Mouse (Mus musculus): ENCODE measurements around the gene Zfp966. TPM values are rescaled to one million over a fixed set of nuclear protein-coding genes. Genes with fewer than 3 reads are reported as not detected.
"Not testable (repeated sequence)": the region's sequence is repeated elsewhere in the genome, so short reads cannot be mapped to it uniquely, and the experiment has no call there.

Zfp966 gene
- polyA plus RNA-seq (2014; fragmentation: Nextera tagmentation; extraction: Ambion mirVana) = 3.8 and 4.2 TPM in 2 replicates

DNA sequence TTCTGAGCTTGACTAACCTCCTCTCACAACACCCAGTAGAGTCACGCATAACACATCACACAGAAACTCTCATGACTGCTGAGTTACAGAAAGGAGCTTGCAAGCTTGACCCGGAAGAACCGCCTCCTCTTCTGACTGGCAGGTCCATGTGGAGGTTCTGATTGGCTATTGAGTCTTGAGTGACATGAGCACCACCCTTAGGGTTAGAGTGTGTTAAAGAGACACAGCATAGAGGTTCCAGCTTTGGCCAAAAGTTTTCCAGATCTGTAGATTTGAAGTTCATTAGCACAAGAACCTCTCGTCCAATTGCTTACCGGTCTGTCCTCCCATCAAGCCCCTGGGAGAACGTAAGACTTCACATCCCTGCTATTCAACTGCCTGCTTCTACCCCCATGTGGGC lies at the start of gene Zfp966:
Gene Zfp966, minus strand, starts transcription at position 101 of the 400 bp plus-strand sequence.
- DNase-seq (ENCODE audit: low spot score); H3K9me3 ChIP-seq (ENCODE audit: control insufficient read depth, low read length); ATAC-seq (ENCODE audit: insufficient read depth, low FRiP score, low TSS enrichment); H3K4me3 ChIP-seq (ENCODE audit: low read depth, low read length); H3K36me3 ChIP-seq (ENCODE audit: control insufficient read depth, insufficient read depth, low read length); H3K27ac ChIP-seq (ENCODE audit: low read depth, low read length); H3K9ac ChIP-seq (ENCODE audit: low read length); H3K4me2 ChIP-seq (ENCODE audit: low read depth); H3K27me3 ChIP-seq (ENCODE audit: control insufficient read depth, insufficient read depth, low read length); H3K4me1 ChIP-seq (ENCODE audit: control insufficient read depth, insufficient read depth, low read length): not testable (repeated sequence)
- WGBS = no CpG with 5 or more reads among the region's 6 CpGs

DNA sequence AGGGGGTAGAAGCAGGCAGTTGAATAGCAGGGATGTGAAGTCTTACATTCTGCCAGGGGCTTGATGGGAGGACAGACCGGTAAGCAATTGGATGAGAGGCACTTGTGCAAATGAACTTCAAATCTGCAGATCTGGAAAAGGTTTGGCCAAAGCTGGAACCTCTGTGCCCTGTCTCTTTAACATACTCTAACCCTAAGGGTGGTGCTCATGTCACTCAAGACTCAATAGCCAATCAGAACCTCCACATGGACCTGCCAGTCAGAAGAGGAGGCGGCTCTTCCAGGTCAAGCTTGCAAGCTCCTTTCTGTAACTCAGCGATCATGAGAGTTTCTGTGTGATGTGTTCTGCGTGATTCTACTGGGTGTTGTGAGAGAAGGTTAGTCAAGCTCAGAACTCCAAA lies 34.1 kb upstream of the Zfp966 start, which contains the start of gene Gm2026:
Gene Gm2026, plus strand, starts transcription at position 301 of the 400 bp plus-strand sequence.
- H3K27ac ChIP-seq (ENCODE audit: low read depth, low read length); H3K4me1 ChIP-seq (ENCODE audit: control insufficient read depth, insufficient read depth, low read length); H3K9me3 ChIP-seq (ENCODE audit: control insufficient read depth, low read length); H3K27me3 ChIP-seq (ENCODE audit: control insufficient read depth, insufficient read depth, low read length); H3K36me3 ChIP-seq (ENCODE audit: control insufficient read depth, insufficient read depth, low read length); DNase-seq (ENCODE audit: low spot score); H3K9ac ChIP-seq (ENCODE audit: low read length); ATAC-seq (ENCODE audit: insufficient read depth, low FRiP score, low TSS enrichment); H3K4me2 ChIP-seq (ENCODE audit: low read depth); H3K4me3 ChIP-seq (ENCODE audit: low read depth, low read length): not testable (repeated sequence)
- WGBS = no CpG with 5 or more reads among the region's 4 CpGs

DNA sequence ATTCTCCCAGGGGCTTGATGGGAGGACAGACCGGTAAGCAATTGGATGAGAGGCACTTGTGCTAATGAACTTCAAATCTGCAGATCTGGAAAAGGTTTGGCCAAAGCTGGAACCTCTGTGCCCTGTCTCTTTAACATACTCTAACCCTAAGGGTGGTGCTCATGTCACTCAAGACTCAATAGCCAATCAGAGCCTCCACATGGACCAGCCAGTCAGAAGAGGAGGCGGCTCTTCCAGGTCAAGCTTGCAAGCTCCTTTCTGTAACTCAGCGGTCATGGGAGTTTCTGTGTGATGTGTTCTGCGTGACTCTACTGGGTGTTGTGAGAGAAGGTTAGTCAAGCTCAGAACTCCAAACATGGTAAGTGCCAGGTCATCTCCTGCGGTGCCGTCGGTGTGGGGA lies 61.9 kb downstream of the Zfp966 start, which contains the start of gene Gm6710:
Gene Gm6710, plus strand, starts transcription at position 196 of the 400 bp plus-strand sequence.
- WGBS = no CpG with 5 or more reads among the region's 7 CpGs
- not testable (repeated sequence) for H3K27ac ChIP-seq (ENCODE audit: low read depth, low read length); H3K9me3 ChIP-seq (ENCODE audit: control insufficient read depth, low read length); H3K9ac ChIP-seq (ENCODE audit: low read length); H3K4me3 ChIP-seq (ENCODE audit: low read depth, low read length); H3K36me3 ChIP-seq (ENCODE audit: control insufficient read depth, insufficient read depth, low read length); H3K27me3 ChIP-seq (ENCODE audit: control insufficient read depth, insufficient read depth, low read length); ATAC-seq (ENCODE audit: insufficient read depth, low FRiP score, low TSS enrichment); H3K4me2 ChIP-seq (ENCODE audit: low read depth); DNase-seq (ENCODE audit: low spot score); H3K4me1 ChIP-seq (ENCODE audit: control insufficient read depth, insufficient read depth, low read length)

Other genes with a start within 250 kb of the Zfp966 start
- gene Zfp969, start 227.5 kb downstream of the Zfp966 start, polyA plus RNA-seq (2014; fragmentation: Nextera tagmentation; extraction: Ambion mirVana) = 10.8 and 11.7 TPM in 2 replicates
- not detected in 2 replicates for gene Gm2007, start 189.6 kb downstream of the Zfp966 start, polyA plus RNA-seq (2014; fragmentation: Nextera tagmentation; extraction: Ambion mirVana)
- 3.1 and 3.2 TPM in 2 replicates for gene Gm14288, start 130.0 kb downstream of the Zfp966 start, polyA plus RNA-seq (2014; fragmentation: Nextera tagmentation; extraction: Ambion mirVana)
- gene Gm6710, start 61.9 kb downstream of the Zfp966 start, polyA plus RNA-seq (2014; fragmentation: Nextera tagmentation; extraction: Ambion mirVana) = 21.7 and 23.3 TPM in 2 replicates
- gene Gm2026, start 34.2 kb upstream of the Zfp966 start, polyA plus RNA-seq (2014; fragmentation: Nextera tagmentation; extraction: Ambion mirVana) = 27.3 and 31.3 TPM in 2 replicates
- gene Gm2004, start 218.7 kb upstream of the Zfp966 start, polyA plus RNA-seq (2014; fragmentation: Nextera tagmentation; extraction: Ambion mirVana) = 1.2 and 1.7 TPM in 2 replicates